Comparison of ENCODE assay signal across 29 mouse cellular contexts in the genomic region with DNA sequence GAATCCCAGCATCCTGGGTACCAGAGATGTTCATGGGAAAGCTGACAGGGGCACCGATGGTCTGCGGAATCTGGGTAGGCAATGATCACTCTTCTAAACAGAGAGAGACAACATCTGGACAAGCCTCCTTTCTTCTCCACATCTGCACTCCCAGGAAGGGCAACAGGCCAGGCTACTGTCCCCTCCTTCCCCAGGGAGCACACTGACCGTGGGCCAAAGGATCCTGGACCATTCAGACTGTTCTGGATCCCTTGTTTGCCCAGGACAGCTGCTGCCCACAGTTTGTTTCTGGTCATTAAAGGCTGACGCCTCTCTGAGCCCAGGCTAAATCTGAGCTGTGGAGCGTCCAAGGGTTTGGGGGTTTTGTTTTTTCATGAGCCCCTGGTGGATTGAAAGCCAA. TPM values are rescaled to one million over a fixed set of nuclear protein-coding genes. Genes with fewer than 3 reads are reported as not detected.
"Had no signal": no experiment of that assay in that cellular context is flagged by ENCODE, and none has a peak within 500 bp of the region (broad histone marks: within the 10 kb centered on the region; RNA-seq: fewer than 3 reads in every experiment).

No protein-coding gene starts in this region.

- H3K27me3 ChIP-seq: liver, embryonic 13.5 days had no signal

- H3K27ac ChIP-seq: kidney, postnatal 0 days; layer of hippocampus, adult 2 months; liver, embryonic 13.5 days; stomach, postnatal 0 days had no signal

- H3K4me3 ChIP-seq: layer of hippocampus, adult 2 months; liver, embryonic 13.5 days had no signal

- H3K4me1 ChIP-seq: liver, embryonic 13.5 days had no signal

- H3K9ac ChIP-seq: liver, embryonic 13.5 days had no signal

- H3K4me2 ChIP-seq: liver, embryonic 13.5 days; midbrain, embryonic 11.5 days had no signal

- DNase-seq: kidney, postnatal 25 days; layer of hippocampus, adult 9-11 months; liver, embryonic 13.5 days; lung, adult 2 months; lung, postnatal 14 days; lung, postnatal 4 days; midbrain, embryonic 14.5 days; thymus, adult 2 months; thymus, postnatal 14 days had no signal

- H3K9me3 ChIP-seq: liver, embryonic 13.5 days had no signal

- H3K36me3 ChIP-seq: liver, embryonic 13.5 days had no signal

RNA-seq across cellular contexts. Expression of a gene that starts 9.5 kb away (rescaled TPM):
- total RNA-seq: liver, adult 2 months; megakaryocyte progenitor cell, adult 5-6 weeks; megakaryocyte-erythroid progenitor cell, adult 5-6 weeks had no signal
- polyA plus RNA-seq: kidney, embryonic 14.5 days; large intestine, adult 2 months; liver, adult 2 months; liver, embryonic 16.5 days had no signal

RNA-seq across cellular contexts. Expression of a gene that starts 38.6 kb away (rescaled TPM):
- total RNA-seq: layer of hippocampus, adult 2 months; layer of hippocampus, postnatal 25 days; left cerebral cortex, adult 18-20 months; left cerebral cortex, postnatal 25 days; liver, adult 2 months; megakaryocyte progenitor cell, adult 5-6 weeks; megakaryocyte-erythroid progenitor cell, adult 5-6 weeks; midbrain, postnatal 0 days had no signal
- polyA plus RNA-seq: large intestine, adult 2 months; limb, embryonic 11.5 days; limb, embryonic 14.5 days; liver, adult 2 months; liver, embryonic 13.5 days; liver, embryonic 16.5 days; lung, adult 2 months; lung, embryonic 16.5 days; midbrain, embryonic 11.5 days; midbrain, embryonic 14.5 days; midbrain, postnatal 0 days; neural tube, embryonic 11.5 days; neural tube, embryonic 14.5 days; stomach, embryonic 14.5 days; stomach, postnatal 0 days had no signal
